Mouse (Mus musculus): ENCODE measurements around the gene Col20a1.
A peak's percentile ranks its signal among the peaks of the same experiment; 100 is the strongest.

Col20a1 gene

GRCm38 (mm10) chr2:180994360-180994759 lies 8.0 kb downstream of the Col20a1 start:
- no peak for DNase-seq (ENCODE audit: low read depth, low spot score)

- DNase-seq (ENCODE audit: low read depth, low spot score), result no peak
Observed at GRCm38 (mm10) chr2:180995457-180995856, 9.1 kb downstream of the Col20a1 start.

- peak; percentile 79 for DNase-seq (ENCODE audit: low read depth, low spot score)
Observed at GRCm38 (mm10) chr2:180996436-180996835, 10.1 kb downstream of the Col20a1 start.

- peak; percentile 21 for DNase-seq (ENCODE audit: low read depth, low spot score)
Observed at GRCm38 (mm10) chr2:180996905-180997304, 10.6 kb downstream of the Col20a1 start.

- no peak for DNase-seq (ENCODE audit: low read depth, low spot score)
Observed at GRCm38 (mm10) chr2:181007054-181007453, 20.7 kb downstream of the Col20a1 start.

- no peak for DNase-seq (ENCODE audit: low read depth, low spot score)
Observed at GRCm38 (mm10) chr2:181008339-181008738, 22.0 kb downstream of the Col20a1 start.

GRCm38 (mm10) chr2:181031406-181031934 lies 45.1 kb downstream of the Col20a1 start:
- peak; percentile 73 for DNase-seq (ENCODE audit: low read depth, low spot score)

- DNase-seq (ENCODE audit: low read depth, low spot score), result peak; percentile 90
Observed at GRCm38 (mm10) chr2:181032407-181032806, 46.1 kb downstream of the Col20a1 start.

GRCm38 (mm10) chr2:181033310-181033709 lies 47.0 kb downstream of the Col20a1 start:
- no peak for DNase-seq (ENCODE audit: low read depth, low spot score)

- DNase-seq (ENCODE audit: low read depth, low spot score), result no peak
Observed at GRCm38 (mm10) chr2:181035186-181035585, 48.9 kb downstream of the Col20a1 start.

- DNase-seq (ENCODE audit: low read depth, low spot score), result no peak
Observed at GRCm38 (mm10) chr2:181036561-181036960, 50.2 kb downstream of the Col20a1 start.

GRCm38 (mm10) chr2:181038644-181039355 lies 52.5 kb downstream of the Col20a1 start:
- peak; percentile 30 for DNase-seq (ENCODE audit: low read depth, low spot score)

- DNase-seq (ENCODE audit: low read depth, low spot score), result no peak
Observed at GRCm38 (mm10) chr2:181039356-181039680, 53.0 kb downstream of the Col20a1 start.

- DNase-seq (ENCODE audit: low read depth, low spot score), result no peak
Observed at GRCm38 (mm10) chr2:181041941-181042340, 55.6 kb downstream of the Col20a1 start.

GRCm38 (mm10) chr2:181042376-181042775 lies 56.0 kb downstream of the Col20a1 start:
- DNase-seq (ENCODE audit: low read depth, low spot score), result no peak

GRCm38 (mm10) chr2:181043437-181043836 lies 57.1 kb downstream of the Col20a1 start, which contains the start of gene Chrna4:
TSS of gene Chrna4 (minus strand) at chr2:181043546.
- DNase-seq (ENCODE audit: low read depth, low spot score), result peak; percentile 45

- DNase-seq (ENCODE audit: low read depth, low spot score), result no peak
Observed at GRCm38 (mm10) chr2:181044001-181044400, 57.7 kb downstream of the Col20a1 start.

- peak; percentile 70 for DNase-seq (ENCODE audit: low read depth, low spot score)
Observed at GRCm38 (mm10) chr2:181048252-181048945, 62.1 kb downstream of the Col20a1 start.

- DNase-seq (ENCODE audit: low read depth, low spot score), result no peak
Observed at GRCm38 (mm10) chr2:181048986-181049385, 62.7 kb downstream of the Col20a1 start.

GRCm38 (mm10) chr2:181052171-181052570 lies 65.8 kb downstream of the Col20a1 start:
- peak; percentile 81 for DNase-seq (ENCODE audit: low read depth, low spot score)

GRCm38 (mm10) chr2:181057341-181057740 lies 71.0 kb downstream of the Col20a1 start:
- no peak for DNase-seq (ENCODE audit: low read depth, low spot score)

GRCm38 (mm10) chr2:181058193-181058592 lies 71.9 kb downstream of the Col20a1 start:
- DNase-seq (ENCODE audit: low read depth, low spot score), result no peak

GRCm38 (mm10) chr2:181060127-181060526 lies 73.8 kb downstream of the Col20a1 start:
- peak; percentile 87 for DNase-seq (ENCODE audit: low read depth, low spot score)

Measured in brain, adult 2 months (tissue).